Mouse (Mus musculus): ENCODE data around the gene Aurkaip1.
"Not testable (repeated sequence)": the region's sequence is repeated elsewhere in the genome, so short reads cannot be mapped to it uniquely, and the experiment has no call there.

The Aurkaip1 gene

GRCm38 (mm10) chr4:155831205-155831766, at the start of gene Aurkaip1:
TSS of gene Aurkaip1 (plus strand) at chr4:155831272.
- DNase-seq (ENCODE audit: low spot score in 2 of 2) = peak; percentile 97 to 98

- no peak for DNase-seq (ENCODE audit: low spot score in 2 of 2)
Measured at GRCm38 (mm10) chr4:155783486-155784080, 47.5 kb upstream of the Aurkaip1 start.

- peak; percentile 85 for DNase-seq (ENCODE audit: low spot score in 2 of 2)
Measured at GRCm38 (mm10) chr4:155784081-155784701, 46.9 kb upstream of the Aurkaip1 start.

DNA sequence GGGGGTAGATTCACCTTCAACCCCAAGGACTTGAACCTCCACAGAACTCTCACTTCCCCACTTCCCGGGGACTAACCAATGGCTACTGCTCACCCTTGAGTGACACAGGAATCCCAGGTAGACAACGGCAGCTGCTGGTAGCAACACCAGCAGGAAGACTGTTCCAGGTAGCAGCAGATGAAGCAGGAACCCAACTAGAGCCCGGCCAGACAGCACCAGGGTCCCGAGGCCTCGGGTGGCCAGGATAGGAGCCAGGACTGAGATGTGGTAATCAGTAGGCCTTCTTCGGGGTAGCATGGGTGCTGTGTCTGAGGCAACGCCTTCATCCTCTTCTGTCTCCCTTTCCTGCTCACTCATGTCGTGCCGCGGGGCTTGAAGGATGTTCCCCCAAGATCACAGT, 45.8 kb upstream of the Aurkaip1 start:
- DNase-seq (ENCODE audit: low spot score in 2 of 2) = no peak

- no peak for DNase-seq (ENCODE audit: low spot score in 2 of 2)
Measured at GRCm38 (mm10) chr4:155785819-155786218, 45.3 kb upstream of the Aurkaip1 start, which contains the start of gene Tmem88b. TSS of gene Tmem88b (minus strand) at chr4:155785874.

DNA sequence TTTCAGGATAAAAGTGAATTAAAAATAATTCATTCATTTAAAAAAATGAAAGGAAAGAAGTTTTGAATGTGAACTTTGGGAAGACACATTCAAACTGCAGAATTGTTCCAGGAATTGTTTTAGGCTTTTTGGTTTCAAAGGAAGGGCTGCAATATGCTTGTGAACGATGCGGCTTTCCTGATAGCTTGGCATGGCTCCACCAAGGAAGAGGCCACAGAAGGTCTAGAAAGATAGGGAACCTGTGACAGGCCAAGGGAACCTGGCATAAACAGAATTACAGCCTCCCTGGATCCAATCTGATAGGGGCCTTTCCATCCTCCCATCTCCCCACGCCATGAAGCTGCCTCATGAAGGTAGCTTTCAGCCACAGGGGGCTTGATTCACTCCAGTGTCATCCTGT, 42.8 kb upstream of the Aurkaip1 start:
- no peak for DNase-seq (ENCODE audit: low spot score in 2 of 2)

DNA sequence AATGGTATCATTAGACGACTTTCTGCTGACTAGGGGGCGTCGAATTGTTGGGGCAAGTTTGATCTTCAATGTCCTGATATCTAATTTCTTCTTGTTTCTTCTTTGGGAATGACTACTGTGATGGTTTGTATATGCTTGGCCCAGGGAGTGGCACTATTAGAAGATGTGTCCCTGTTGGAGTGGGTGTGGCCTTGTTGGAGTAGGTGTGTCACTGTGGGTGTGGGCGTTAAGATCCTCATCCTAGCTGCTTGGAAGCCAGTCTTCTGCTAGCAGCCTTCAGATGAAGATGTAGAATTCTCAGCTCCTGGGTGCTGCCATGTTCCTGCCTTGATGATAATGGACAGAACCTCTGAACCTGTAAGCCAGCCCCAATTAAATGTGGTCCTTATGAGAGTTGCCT, 42.2 kb upstream of the Aurkaip1 start:
- DNase-seq (ENCODE audit: low spot score in 2 of 2) = not testable (repeated sequence)

- DNase-seq (ENCODE audit: low spot score in 2 of 2) = no peak
Measured at GRCm38 (mm10) chr4:155790021-155790489, 41.0 kb upstream of the Aurkaip1 start, which contains the start of gene Ankrd65. TSS of gene Ankrd65 (plus strand) at chr4:155790439.

- no peak for DNase-seq (ENCODE audit: low spot score in 2 of 2)
Measured at GRCm38 (mm10) chr4:155790650-155791161, 40.4 kb upstream of the Aurkaip1 start.

GRCm38 (mm10) chr4:155791240-155791933, 39.7 kb upstream of the Aurkaip1 start:
- no peak for DNase-seq (ENCODE audit: low spot score in 2 of 2)

GRCm38 (mm10) chr4:155793730-155794129, 37.3 kb upstream of the Aurkaip1 start:
- no peak for DNase-seq (ENCODE audit: low spot score in 2 of 2)

DNA sequence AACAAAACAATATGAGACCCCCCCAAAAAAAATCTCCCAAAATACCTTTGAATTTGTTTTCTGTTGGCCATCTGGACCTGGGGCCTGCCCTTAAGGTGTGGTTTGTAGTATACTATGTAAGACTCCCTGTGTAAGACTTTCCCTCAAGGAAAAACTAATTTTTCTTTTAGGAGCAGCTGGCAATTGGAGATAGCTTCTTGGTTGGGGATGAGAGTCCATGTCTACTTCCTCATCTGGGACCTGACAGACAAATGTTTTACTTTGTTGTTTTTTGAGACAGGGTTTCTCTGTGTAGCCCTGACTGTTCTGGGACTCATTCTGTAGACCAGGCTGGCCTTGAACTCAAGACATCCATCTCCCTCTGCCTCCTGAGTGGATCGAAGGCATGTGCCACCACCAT, 29.0 kb upstream of the Aurkaip1 start:
- DNase-seq (ENCODE audit: low spot score in 2 of 2) = no peak

DNA sequence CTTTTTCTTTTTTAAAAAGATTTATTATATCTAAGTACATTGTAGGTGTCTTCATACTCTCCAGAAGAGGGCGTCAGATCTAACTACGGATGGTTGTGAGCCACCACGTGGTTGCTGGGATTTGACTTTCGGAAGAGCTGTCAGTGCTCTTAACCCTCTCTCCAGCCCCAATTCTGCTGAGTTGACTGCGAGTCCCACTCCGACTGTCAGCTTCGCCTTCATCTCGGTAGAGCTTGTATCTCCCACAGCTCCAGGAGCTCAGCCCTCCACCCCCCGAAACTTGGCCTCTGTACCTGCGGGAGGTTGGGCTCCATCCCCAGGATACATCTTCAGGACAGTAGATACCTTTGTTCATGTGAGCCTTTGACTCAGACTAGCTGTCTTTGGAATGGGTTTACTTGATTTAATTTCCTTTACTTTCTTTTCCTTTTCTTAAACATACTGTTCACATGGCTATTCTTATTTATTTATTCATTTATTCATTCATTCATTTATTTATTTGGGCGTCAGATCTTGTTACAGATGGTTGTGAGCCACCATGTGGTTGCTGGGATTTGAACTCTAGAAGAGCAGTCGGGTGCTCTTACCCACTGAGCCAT, 28.2 kb upstream of the Aurkaip1 start, which contains the start of gene Mrpl20:
Gene Mrpl20, plus strand, starts transcription at position 138 of the 599 bp plus-strand sequence.
- DNase-seq (ENCODE audit: low spot score in 2 of 2) = no peak

GRCm38 (mm10) chr4:155803340-155804041, 27.6 kb upstream of the Aurkaip1 start:
- peak; percentile 97 to 99 for DNase-seq (ENCODE audit: low spot score in 2 of 2)

GRCm38 (mm10) chr4:155807841-155808240, 23.2 kb upstream of the Aurkaip1 start:
- no peak for DNase-seq (ENCODE audit: low spot score in 2 of 2)

- DNase-seq (ENCODE audit: low spot score in 2 of 2) = peak; percentile 97
Measured at GRCm38 (mm10) chr4:155811929-155812664, 19.0 kb upstream of the Aurkaip1 start, which contains the start of gene Ccnl2. TSS of gene Ccnl2 (plus strand) at chr4:155812489.

- peak in 1 of 2 experiments; percentile 44 for DNase-seq (ENCODE audit: low spot score in 2 of 2)
Measured at GRCm38 (mm10) chr4:155812665-155813181, 18.3 kb upstream of the Aurkaip1 start.

- DNase-seq (ENCODE audit: low spot score in 2 of 2) = no peak
Measured at GRCm38 (mm10) chr4:155817533-155817932, 13.5 kb upstream of the Aurkaip1 start.

- DNase-seq (ENCODE audit: low spot score in 2 of 2) = peak in 1 of 2 experiments; percentile 23
Measured at GRCm38 (mm10) chr4:155821025-155821424, 10.0 kb upstream of the Aurkaip1 start.

DNA sequence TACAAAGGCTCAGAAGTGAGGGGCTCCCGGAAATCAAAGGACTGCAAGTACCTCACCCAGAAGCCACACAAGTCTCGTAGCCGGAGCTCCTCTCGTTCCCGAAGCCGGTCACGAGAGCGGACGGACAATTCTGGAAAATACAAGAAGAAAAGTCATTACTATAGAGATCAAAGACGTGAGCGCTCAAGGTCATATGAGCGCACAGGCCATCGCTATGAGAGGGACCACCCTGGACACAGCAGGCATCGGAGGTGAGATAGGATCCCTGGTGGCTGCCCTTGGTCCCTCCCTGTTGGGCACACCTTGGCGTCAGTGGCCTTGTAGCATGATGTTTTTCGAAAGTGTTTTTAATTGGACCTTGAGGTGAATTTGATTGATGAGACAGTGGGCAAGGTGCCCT, 7.6 kb upstream of the Aurkaip1 start:
- DNase-seq (ENCODE audit: low spot score in 2 of 2) = no peak

Measured in right cerebral cortex, postnatal 10 days (tissue).